In genomic region chr13:38287960-38288359, GRCm38 (mm10) we compare ENCODE assay signal across 26 mouse cellular contexts. TPM values are rescaled to one million over a fixed set of nuclear protein-coding genes. Genes with fewer than 3 reads are reported as not detected.
A peak's percentile ranks its signal among the peaks of the same experiment; 100 is the strongest.
DNase-seq lines count a peak whose midpoint lies in the region; ATAC-seq and TF ChIP-seq lines count a peak whose summit lies in the region.
"Had no signal": no experiment of that assay in that cellular context is flagged by ENCODE, and none has a peak within 500 bp of the region (broad histone marks: within the 10 kb centered on the region; RNA-seq: fewer than 3 reads in every experiment).

No protein-coding gene starts in this region.

- no peak overlapping the region for H3K4me2 ChIP-seq in embryonic facial prominence, embryonic 13.5 days
- H3K4me2 ChIP-seq in embryonic facial prominence, embryonic 14.5 days (ENCODE audit: low read depth, low read length) = no peak overlapping the region
- H3K4me2 ChIP-seq in liver, embryonic 12.5 days = no peak overlapping the region
- H3K4me2 ChIP-seq: forebrain, embryonic 12.5 days; forebrain, embryonic 15.5 days; heart, embryonic 11.5 days; hindbrain, embryonic 15.5 days had no signal

- peaks cover 27% of the 10 kb centered on the region for H3K4me1 ChIP-seq in embryonic facial prominence, embryonic 13.5 days
- peaks cover 21% of the 10 kb centered on the region for H3K4me1 ChIP-seq in embryonic facial prominence, embryonic 10.5 days
- no peaks in the 10 kb centered on the region for H3K4me1 ChIP-seq in MEL (ENCODE audit: control insufficient read depth in 1 of 2, insufficient read depth in 2 of 2, low read length in 2 of 2)
- H3K4me1 ChIP-seq in embryonic facial prominence, embryonic 14.5 days (ENCODE audit: control insufficient read depth, insufficient read depth, low read length) = peaks cover 20% of the 10 kb centered on the region
- H3K4me1 ChIP-seq in liver, embryonic 12.5 days = no peaks in the 10 kb centered on the region
- H3K4me1 ChIP-seq: forebrain, embryonic 15.5 days had no signal

- no peak for TF ChIP-seq EP300 in MEL (IDR thresholded peaks at IDR 0.05; ENCODE audit: low read depth in 1 of 2, low read length in 2 of 2)

- no peak for ATAC-seq in embryonic facial prominence, embryonic 13.5 days (ENCODE audit: insufficient number of reproducible peaks, insufficient read depth, low FRiP score, low TSS enrichment, low read depth)
- ATAC-seq in embryonic facial prominence, embryonic 14.5 days (ENCODE audit: low read depth) = no peak
- peak; percentile 55 for ATAC-seq in megakaryocyte progenitor cell, adult 5-6 weeks (replicated peaks; ENCODE audit: poor library complexity)
- no peak for ATAC-seq in liver, embryonic 12.5 days
- ATAC-seq: CD4-positive, CD25-positive, alpha-beta regulatory T cell, adult 4 months; forebrain, embryonic 15.5 days; intestine, postnatal 0 days; Patski had no signal

- DNase-seq in embryonic facial prominence, embryonic 10.5 days (ENCODE audit: low spot score) = no peak
- peak; percentile 49 for DNase-seq in MEL (ENCODE audit: low read depth, low spot score)
- DNase-seq in embryonic facial prominence, embryonic 14.5 days (ENCODE audit: low spot score) = no peak
- no peak for DNase-seq in thymus, postnatal 4 days
- no peak for DNase-seq in ovary, postnatal 10 days (ENCODE audit: low spot score)
- DNase-seq: adrenal gland, postnatal 10 days; adrenal gland, postnatal 36 days; cerebellum, adult 18-20 months; cerebellum, adult 9-10 months; cerebellum, postnatal 14 days; gastrocnemius, adult 2 months; gastrocnemius, postnatal 25 days; heart, postnatal 36 days; kidney, adult 8-10 months had no signal

- TF ChIP-seq POLR2A in MEL (IDR thresholded peaks at IDR 0.05; ENCODE audit: control insufficient read depth in 1 of 2, insufficient read depth in 1 of 2, low read depth in 1 of 2, low read length in 2 of 2, poor library complexity in 1 of 2) = no peak

- H3K9me3 ChIP-seq in embryonic facial prominence, embryonic 13.5 days = no peaks in the 10 kb centered on the region
- no peaks in the 10 kb centered on the region for H3K9me3 ChIP-seq in embryonic facial prominence, embryonic 10.5 days
- no peaks in the 10 kb centered on the region for H3K9me3 ChIP-seq in MEL (replicated peaks; ENCODE audit: insufficient read depth, low read length)
- no peaks in the 10 kb centered on the region for H3K9me3 ChIP-seq in embryonic facial prominence, embryonic 14.5 days (ENCODE audit: control insufficient read depth, low read length)
- no peaks in the 10 kb centered on the region for H3K9me3 ChIP-seq in liver, embryonic 12.5 days (replicated peaks)
- H3K9me3 ChIP-seq: forebrain, embryonic 12.5 days; forebrain, embryonic 15.5 days; hindbrain, embryonic 15.5 days had no signal

- 87% methylated on average over 3 of the region's 3 CpGs for WGBS in embryonic facial prominence, embryonic 13.5 days
- 95% methylated on average over 3 of the region's 3 CpGs for WGBS in embryonic facial prominence, embryonic 10.5 days
- WGBS in embryonic facial prominence, embryonic 14.5 days = 87% methylated on average over 3 of the region's 3 CpGs
- WGBS in liver, embryonic 12.5 days (ENCODE audit: insufficient replicate concordance) = 65% methylated on average over 3 of the region's 3 CpGs

- H3K27me3 ChIP-seq in embryonic facial prominence, embryonic 13.5 days = no peaks in the 10 kb centered on the region
- no peaks in the 10 kb centered on the region for H3K27me3 ChIP-seq in embryonic facial prominence, embryonic 10.5 days (replicated peaks; ENCODE audit: low read depth, poor library complexity, severe bottlenecking)
- no peaks in the 10 kb centered on the region; a peak in 1 of 4 replicates for H3K27me3 ChIP-seq in MEL (ENCODE audit: control insufficient read depth in 1 of 2, insufficient read depth in 2 of 2, low read length in 2 of 2)
- no peaks in the 10 kb centered on the region for H3K27me3 ChIP-seq in embryonic facial prominence, embryonic 14.5 days (replicated peaks; ENCODE audit: control insufficient read depth, insufficient read depth, low read length)
- H3K27me3 ChIP-seq in liver, embryonic 12.5 days (replicated peaks) = no peaks in the 10 kb centered on the region
- H3K27me3 ChIP-seq: forebrain, embryonic 12.5 days; forebrain, embryonic 15.5 days; hindbrain, embryonic 15.5 days; Patski had no signal

- no peak for TF ChIP-seq RAD21 in MEL (IDR thresholded peaks at IDR 0.05; ENCODE audit: low read depth, low read length)

- no peaks in the 10 kb centered on the region for H3K79me2 ChIP-seq in MEL (ENCODE audit: control insufficient read depth, insufficient read depth, low read length, poor library complexity)

- no peaks in the 10 kb centered on the region for H3K36me3 ChIP-seq in embryonic facial prominence, embryonic 13.5 days
- no peaks in the 10 kb centered on the region for H3K36me3 ChIP-seq in embryonic facial prominence, embryonic 10.5 days (replicated peaks)
- H3K36me3 ChIP-seq in MEL (ENCODE audit: control insufficient read depth in 1 of 2, insufficient read depth in 2 of 2, low read length in 2 of 2) = no peaks in the 10 kb centered on the region
- H3K36me3 ChIP-seq in embryonic facial prominence, embryonic 14.5 days (ENCODE audit: control insufficient read depth, insufficient read depth, low read length) = no peaks in the 10 kb centered on the region
- H3K36me3 ChIP-seq in liver, embryonic 12.5 days = no peaks in the 10 kb centered on the region
- H3K36me3 ChIP-seq: forebrain, embryonic 12.5 days; forebrain, embryonic 15.5 days; hindbrain, embryonic 15.5 days had no signal

- TF ChIP-seq CTCF in MEL (IDR thresholded peaks at IDR 0.05 in 2 of 3, conservative IDR thresholded peaks at IDR 0.05 in 1 of 3; ENCODE audit: control insufficient read depth in 1 of 3, insufficient read depth in 1 of 3, low read depth in 2 of 3, low read length in 3 of 3, poor library complexity in 1 of 3, severe bottlenecking in 1 of 3) = no peak

- H3K9ac ChIP-seq in embryonic facial prominence, embryonic 13.5 days = no peak overlapping the region
- no peak overlapping the region for H3K9ac ChIP-seq in MEL (ENCODE audit: control insufficient read depth, low read depth, low read length, poor library complexity, severe bottlenecking)
- H3K9ac ChIP-seq in embryonic facial prominence, embryonic 14.5 days (ENCODE audit: low read depth, low read length) = no peak overlapping the region
- H3K9ac ChIP-seq in liver, embryonic 12.5 days = no peak overlapping the region
- H3K9ac ChIP-seq: forebrain, embryonic 12.5 days; forebrain, embryonic 15.5 days; hindbrain, embryonic 15.5 days had no signal

- H3K27ac ChIP-seq in embryonic facial prominence, embryonic 13.5 days = peak overlapping the region; percentile 71; the same call in 1 of the 2 replicates
- H3K27ac ChIP-seq in embryonic facial prominence, embryonic 10.5 days (replicated peaks) = no peak overlapping the region
- no peak overlapping the region for H3K27ac ChIP-seq in MEL (ENCODE audit: control insufficient read depth, low read depth, low read length)
- 0 out of 2 replicates have a peak overlapping the region, but pooled peaks have one; percentile 42 for H3K27ac ChIP-seq in embryonic facial prominence, embryonic 14.5 days (replicated peaks; ENCODE audit: low read depth, low read length)
- H3K27ac ChIP-seq in liver, embryonic 12.5 days = no peak overlapping the region
- H3K27ac ChIP-seq: forebrain, embryonic 12.5 days; forebrain, embryonic 15.5 days; gastrocnemius, adult 2 months; hindbrain, embryonic 15.5 days had no signal

- H3K4me3 ChIP-seq in embryonic facial prominence, embryonic 13.5 days = no peak overlapping the region
- H3K4me3 ChIP-seq in embryonic facial prominence, embryonic 10.5 days = no peak overlapping the region
- H3K4me3 ChIP-seq in MEL (ENCODE audit: control insufficient read depth in 1 of 2, insufficient read depth in 1 of 2, low read depth in 2 of 2, low read length in 2 of 2) = no peak overlapping the region
- H3K4me3 ChIP-seq in embryonic facial prominence, embryonic 14.5 days (ENCODE audit: low read depth, low read length) = no peak overlapping the region
- no peak overlapping the region for H3K4me3 ChIP-seq in liver, embryonic 12.5 days
- H3K4me3 ChIP-seq: erythroblast, embryonic 14.5 days; forebrain, embryonic 12.5 days; forebrain, embryonic 15.5 days; gastrocnemius, adult 2 months; hindbrain, embryonic 15.5 days had no signal

TF ChIP-seq in MEL, 35 proteins besides CTCF, POLR2A, EP300 and RAD21:
- TF ChIP-seq MEF2A (IDR thresholded peaks at IDR 0.05; ENCODE audit: extremely low read depth, insufficient replicate concordance, low read depth, low read length, poor library complexity, severe bottlenecking) (no peak), RCOR1 (IDR thresholded peaks at IDR 0.05; ENCODE audit: low read depth, low read length) (no peak), SIN3A (IDR thresholded peaks at IDR 0.05; ENCODE audit: low read length) (no peak), MAZ (IDR thresholded peaks at IDR 0.05; ENCODE audit: low read depth, low read length) (no peak), SMC3 (IDR thresholded peaks at IDR 0.05; ENCODE audit: low read depth, low read length) (no peak), JUND (IDR thresholded peaks at IDR 0.05; ENCODE audit: low read depth, low read length) (no peak), GATA1 (IDR thresholded peaks at IDR 0.05; ENCODE audit: low read depth, low read length) (no peak), POLR2AphosphoS5 (IDR thresholded peaks at IDR 0.05; ENCODE audit: borderline replicate concordance, low read depth, low read length) (no peak), USF2 (IDR thresholded peaks at IDR 0.05; ENCODE audit: borderline replicate concordance in 1 of 2, insufficient read depth in 1 of 2, low read depth in 1 of 2, low read length in 2 of 2) (no peak), ZNF384 (IDR thresholded peaks at IDR 0.05; ENCODE audit: low read depth, low read length) (no peak)

RNA-seq across cellular contexts. Expression of gene Bmp6, which starts 56.9 kb away (rescaled TPM):
- 3.7 and 4.3 TPM in 2 replicates for polyA plus RNA-seq in embryonic facial prominence, embryonic 13.5 days (2015; fragmentation: Nextera tagmentation; extraction: Ambion mirVana)
- polyA plus RNA-seq in embryonic facial prominence, embryonic 10.5 days (2016; fragmentation: Nextera tagmentation; extraction: Ambion mirVana) = 0.67 and 0.75 TPM in 2 replicates
- total RNA-seq in MEL (2012; rRNA removed) = not detected in 2 replicates
- polyA plus RNA-seq in MEL (2012; ENCODE audit: insufficient read depth in 1 of 2, insufficient read length in 2 of 2, low read depth in 1 of 2, low replicate concordance in 2 of 2, missing spikeins in 1 of 2) = not detected
- 3.7 and 3.9 TPM in 2 replicates for polyA plus RNA-seq in embryonic facial prominence, embryonic 14.5 days (2014; fragmentation: Nextera tagmentation; extraction: Ambion mirVana)
- total RNA-seq in megakaryocyte progenitor cell, adult 5-6 weeks (2015) = not detected in 2 replicates
- not detected in 2 replicates for total RNA-seq in megakaryocyte progenitor cell, adult 5-6 weeks (2017)
- polyA plus RNA-seq in liver, embryonic 12.5 days (2016; fragmentation: Nextera tagmentation; extraction: Ambion mirVana) = 0.51 and 0.91 TPM in 2 replicates
- polyA plus RNA-seq: C2C12; CD4-positive, CD25-positive, alpha-beta regulatory T cell, adult 4 months; erythroblast, embryonic 14.5 days had no signal

Comparison
In these comparisons a context has a peak if more than half of its experiments do, and no peak if none do; other contexts are left out.
1. H3K27ac ChIP-seq: peak in embryonic facial prominence, embryonic 13.5 days (single experiment) and embryonic facial prominence, embryonic 14.5 days (single experiment); none in embryonic facial prominence, embryonic 10.5 days (single experiment), MEL (single experiment) and liver, embryonic 12.5 days (single experiment).